Mouse (Mus musculus) brain, embryonic 14.5 days (tissue): ENCODE results near the gene Gm17349. TPM values are rescaled to one million over a fixed set of nuclear protein-coding genes. Genes with fewer than 3 reads are reported as not detected.

Experiments
- DNase-seq: peaks from one replicate; pipeline ENCODE4 v3.0.0-alpha.2; 2011; ENCODE audit warnings: low read depth
- CTCF ChIP-seq: fragments of 200-500 bp; IDR thresholded peaks from 2 replicates; pipeline ENCODE4 v1.5.1; 2012; ENCODE audit warnings: inconsistent platforms, mild to moderate bottlenecking, moderate library complexity, borderline replicate concordance; ENCODE audit not compliant: insufficient read depth, insufficient read length; ENCODE audit errors: extremely low read depth
- POLR2A ChIP-seq: fragments of 200-500 bp; IDR thresholded peaks from 2 replicates; pipeline ENCODE4 v1.6.1; 2012; ENCODE audit warnings: mild to moderate bottlenecking, inconsistent platforms, borderline replicate concordance; ENCODE audit not compliant: poor library complexity, insufficient read depth, insufficient read length, severe bottlenecking; ENCODE audit errors: extremely low read depth
- polyA plus RNA-seq: library from polyadenylated mRNA; depleted of rRNA; stranded (reverse); fragments of >200 nt; gene quantifications from 2 replicates; pipeline ENCODE4 v1.2.3, GENCODE M21; 2012; rRNA removed

Gene Gm17349
- polyA plus RNA-seq, 1 experiment = not detected

- DNase-seq = peak; percentile 88
- TF ChIP-seq CTCF (peak; percentile 96), POLR2A (no peak)
Measured at GRCm38 (mm10) chr15:99668881-99669280, 36.4 kb downstream of the Gm17349 start.

GRCm38 (mm10) chr15:99667544-99667943, 37.7 kb downstream of the Gm17349 start:
- DNase-seq = no peak
- no peak for TF ChIP-seq POLR2A

GRCm38 (mm10) chr15:99664600-99665451, 40.5 kb downstream of the Gm17349 start:
- DNase-seq = peak; percentile 95
- TF ChIP-seq POLR2A (no peak; the same call in 1 of the 2 replicates), CTCF (no peak)

GRCm38 (mm10) chr15:99663964-99664599, 41.2 kb downstream of the Gm17349 start:
- peak; percentile 82 for DNase-seq
- TF ChIP-seq POLR2A = no peak
- TF ChIP-seq CTCF = no peak

GRCm38 (mm10) chr15:99662371-99662770, 42.9 kb downstream of the Gm17349 start:
- no peak for TF ChIP-seq POLR2A
- TF ChIP-seq CTCF = no peak
- DNase-seq = peak; percentile 62

GRCm38 (mm10) chr15:99661121-99661830, 44.0 kb downstream of the Gm17349 start:
- DNase-seq = no peak

GRCm38 (mm10) chr15:99658437-99658836, 46.9 kb downstream of the Gm17349 start:
- no peak for DNase-seq
- TF ChIP-seq CTCF (no peak), POLR2A (no peak)

More at GRCm38 (mm10) chr15:99661121-99661830, 44.0 kb downstream of the Gm17349 start:
- TF ChIP-seq POLR2A = no peak
- TF ChIP-seq CTCF = no peak

- DNase-seq = no peak
- TF ChIP-seq CTCF = no peak
- TF ChIP-seq POLR2A = no peak
Measured at GRCm38 (mm10) chr15:99655956-99656355, 49.3 kb downstream of the Gm17349 start.

GRCm38 (mm10) chr15:99653876-99654275, 51.4 kb downstream of the Gm17349 start:
- TF ChIP-seq CTCF = no peak
- no peak for TF ChIP-seq POLR2A
- DNase-seq = no peak

- no peak for DNase-seq
- no peak for TF ChIP-seq POLR2A
- TF ChIP-seq CTCF = peak; percentile 27; the same call in 1 of the 2 replicates
Measured at GRCm38 (mm10) chr15:99653291-99653690, 52.0 kb downstream of the Gm17349 start.

Other genes with a start within 250 kb of the Gm17349 start
- gene Nckap5l, start 247.7 kb downstream of the Gm17349 start, polyA plus RNA-seq = 18.6 and 29.0 TPM in 2 replicates
- gene Bcdin3d, start 230.8 kb downstream of the Gm17349 start, polyA plus RNA-seq = 15.1 and 15.2 TPM in 2 replicates
- 8.3 and 15.7 TPM in 2 replicates for gene Faim2, start 177.3 kb downstream of the Gm17349 start, polyA plus RNA-seq
- 0.07 and 0.08 TPM in 2 replicates for gene Aqp2, start 126.4 kb downstream of the Gm17349 start, polyA plus RNA-seq
- 1.1 and 1.7 TPM in 2 replicates for gene Aqp5, start 114.7 kb downstream of the Gm17349 start, polyA plus RNA-seq
- gene Aqp6, start 104.1 kb downstream of the Gm17349 start, polyA plus RNA-seq = 2.8 and 4.4 TPM in 2 replicates
- gene Racgap1, start 53.8 kb downstream of the Gm17349 start, polyA plus RNA-seq = 83.0 and 118 TPM in 2 replicates
- gene Asic1, start 35.1 kb downstream of the Gm17349 start, polyA plus RNA-seq = 81.2 and 114 TPM in 2 replicates
- 201 and 211 TPM in 2 replicates for gene Smarcd1, start 3.4 kb downstream of the Gm17349 start, polyA plus RNA-seq
- 3.4 and 4.5 TPM in 2 replicates for gene Gpd1, start 12.0 kb upstream of the Gm17349 start, polyA plus RNA-seq
- gene Cox14, start 20.1 kb upstream of the Gm17349 start, polyA plus RNA-seq = 149 and 249 TPM in 2 replicates
- gene Cers5, start 67.4 kb upstream of the Gm17349 start, polyA plus RNA-seq = 61.1 and 69.4 TPM in 2 replicates
- 21.1 and 22.2 TPM in 2 replicates for gene Lima1, start 170.0 kb upstream of the Gm17349 start, polyA plus RNA-seq